Mouse (Mus musculus) ES-Bruce4 (cell line): ENCODE data around the gene Kcnk1.

Source experiments
- EP300 ChIP-seq: IDR thresholded peaks from 2 replicates; pipeline ENCODE4 v1.6.1; 2011; ENCODE audit warnings: low read depth, low read length; ENCODE audit not compliant: insufficient read depth
- POLR2A ChIP-seq: IDR thresholded peaks from one replicate; pipeline ENCODE4 v1.8.1; 2011; ENCODE audit warnings: low read length; ENCODE audit not compliant: insufficient read depth

DNA sequence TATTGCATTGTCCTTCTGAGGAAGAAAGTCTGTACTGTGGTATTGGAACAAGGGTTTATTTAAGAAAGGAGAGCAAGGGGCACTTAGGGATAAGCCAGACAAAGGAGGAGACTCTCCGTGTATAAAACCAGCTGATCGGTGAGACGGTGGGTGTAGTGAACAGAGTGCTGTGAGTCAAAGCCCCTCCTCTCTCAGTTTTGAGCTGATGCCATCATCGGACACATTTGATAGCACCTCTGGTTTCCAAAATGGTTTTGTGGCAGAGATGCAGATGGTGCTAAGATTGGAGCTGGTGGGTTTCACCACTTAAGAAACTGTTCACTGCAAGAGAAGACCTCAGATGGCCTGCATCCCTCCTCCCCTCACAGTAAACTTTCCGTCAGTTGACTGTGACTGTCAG is 2.6 kb downstream of the Kcnk1 start:
- TF ChIP-seq POLR2A (no peak), EP300 (no peak)
